Mouse (Mus musculus) myocyte (in vitro differentiated cells): Measurements from ENCODE around the gene Klhl36. TPM values are rescaled to one million over a fixed set of nuclear protein-coding genes. Genes with fewer than 3 reads are reported as not detected.

Experiments
- H3K27me3 ChIP-seq: one replicate; pipeline ENCODE4 v1.6.1; 2011; ENCODE audit not compliant: control insufficient read depth, insufficient read depth, insufficient read length
- H3K36me3 ChIP-seq: one replicate; pipeline ENCODE4 v1.6.1; 2011; ENCODE audit not compliant: control insufficient read depth, insufficient read depth
- H3K4me2 ChIP-seq: one replicate; pipeline ENCODE4 v1.6.1; 2011; ENCODE audit warnings: low read depth, control low read depth
- H3K4me3 ChIP-seq: one replicate; pipeline ENCODE4 v1.5.1; 2011; ENCODE audit warnings: mild to moderate bottlenecking, control low read depth, moderate library complexity
- H3K79me2 ChIP-seq: one replicate; pipeline ENCODE4 v1.6.1; 2011; ENCODE audit not compliant: control insufficient read depth, insufficient read depth
- H3ac ChIP-seq: one replicate; pipeline ENCODE4 v1.6.1; 2011; ENCODE audit not compliant: control insufficient read depth, insufficient read length
- CEBPB ChIP-seq: IDR thresholded peaks from 2 replicates; pipeline ENCODE4 v1.6.1; 2011; ENCODE audit warnings: mild to moderate bottlenecking, moderate library complexity; ENCODE audit not compliant: poor library complexity, insufficient read depth, severe bottlenecking
- E2F4 ChIP-seq: IDR thresholded peaks from one replicate; pipeline ENCODE4 v1.6.1; 2011; ENCODE audit warnings: mild to moderate bottlenecking, control low read depth, moderate library complexity; ENCODE audit not compliant: insufficient read depth
- MAX ChIP-seq: IDR thresholded peaks from one replicate; pipeline ENCODE4 v1.6.1; 2011; ENCODE audit warnings: low read depth, mild to moderate bottlenecking, control low read depth
- MYOD1 ChIP-seq, 3 experiments: IDR thresholded peaks; one replicate each; pipeline ENCODE4 v1.6.1; 2011; ENCODE audit warnings: control low read depth in 2 of 3, low read depth in 2 of 3, mild to moderate bottlenecking in 2 of 3, moderate library complexity in 1 of 3; ENCODE audit not compliant: insufficient read length in 2 of 3, control insufficient read depth in 1 of 3
- MYOG ChIP-seq, 3 experiments: IDR thresholded peaks; one replicate each; pipeline ENCODE4 v1.6.1; 2011; ENCODE audit warnings: control low read depth in 2 of 3, low read depth in 2 of 3, mild to moderate bottlenecking in 2 of 3; ENCODE audit not compliant: insufficient read length in 2 of 3, control insufficient read depth in 1 of 3, insufficient read depth in 1 of 3
- POLR2A ChIP-seq: IDR thresholded peaks from one replicate; pipeline ENCODE4 v1.6.1; 2011; ENCODE audit warnings: low read depth, mild to moderate bottlenecking, control low read depth, moderate library complexity; ENCODE audit not compliant: insufficient read length
- POLR2AphosphoS2 ChIP-seq: IDR thresholded peaks from one replicate; pipeline ENCODE4 v1.6.1; 2011; ENCODE audit warnings: low read depth, control low read depth; ENCODE audit not compliant: insufficient read length
- REST ChIP-seq: IDR thresholded peaks from one replicate; pipeline ENCODE4 v1.6.1; 2011; ENCODE audit warnings: mild to moderate bottlenecking, control low read depth, moderate library complexity; ENCODE audit not compliant: insufficient read depth, insufficient read length
- SRF ChIP-seq: IDR thresholded peaks from one replicate; pipeline ENCODE4 v1.6.1; 2011; ENCODE audit warnings: low read depth; ENCODE audit not compliant: control insufficient read depth, insufficient read length
- TCF12 ChIP-seq: IDR thresholded peaks from one replicate; pipeline ENCODE4 v1.6.1; 2011; ENCODE audit warnings: mild to moderate bottlenecking, control low read depth; ENCODE audit not compliant: poor library complexity, insufficient read depth, severe bottlenecking
- TCF3 ChIP-seq: IDR thresholded peaks from one replicate; pipeline ENCODE4 v1.6.1; 2011; ENCODE audit warnings: low read depth, control low read depth; ENCODE audit not compliant: insufficient read length
- USF1 ChIP-seq: IDR thresholded peaks from one replicate; pipeline ENCODE4 v1.6.1; 2011; ENCODE audit warnings: low read depth, mild to moderate bottlenecking, control low read depth, moderate library complexity
- polyA plus RNA-seq: library from polyadenylated mRNA; unstranded; fragments of >200 nt; fragmentation: generic; extraction: Trizol; gene quantifications from one replicate; pipeline ENCODE4 v1.2.1, GENCODE M21; 2012; ENCODE audit warnings: missing spikeins

Klhl36 gene
- polyA plus RNA-seq, 1 experiment, result 4.0 TPM

DNA sequence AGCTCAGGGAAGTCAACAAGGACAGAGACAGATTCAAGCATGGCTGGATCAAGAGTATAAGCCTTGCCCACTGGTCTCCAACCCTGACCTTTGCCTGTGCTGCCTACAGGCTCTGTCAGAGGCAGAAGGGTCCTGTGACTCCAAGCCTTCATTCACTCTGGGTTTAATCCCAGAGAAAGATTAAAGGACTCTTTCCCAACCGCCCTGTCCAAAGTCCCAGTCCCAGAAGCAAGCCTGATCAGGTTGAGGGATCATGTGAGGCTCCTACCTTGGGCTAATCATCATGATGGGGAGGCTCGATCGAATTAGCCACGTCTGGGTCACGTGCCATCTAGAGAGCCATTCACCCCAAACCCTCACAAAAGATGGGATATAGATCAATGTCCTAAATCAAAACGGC, 27.4 kb upstream of the Klhl36 start:
- H3ac ChIP-seq, result no peak overlapping the region
- no peaks in the 10 kb centered on the region for H3K36me3 ChIP-seq
- H3K4me2 ChIP-seq, result no peak overlapping the region
- no peak overlapping the region for H3K4me3 ChIP-seq
- TF ChIP-seq SRF, result no peak
- TF ChIP-seq MYOD1 (IDR thresholded peaks at IDR 0.05; ENCODE audit: control insufficient read depth in 1 of 3, insufficient read length in 2 of 3, low read depth in 2 of 3), result no peak
- no peak for TF ChIP-seq MYOG (IDR thresholded peaks at IDR 0.05; ENCODE audit: control insufficient read depth in 1 of 3, insufficient read depth in 1 of 3, insufficient read length in 2 of 3, low read depth in 2 of 3)
- no peak for TF ChIP-seq MAX
- TF ChIP-seq TCF12, result no peak
- TF ChIP-seq USF1, result no peak
- no peak for TF ChIP-seq POLR2AphosphoS2
- TF ChIP-seq CEBPB, result no peak
- TF ChIP-seq POLR2A, result no peak
- TF ChIP-seq REST, result no peak
- peaks cover 46% of the 10 kb centered on the region for H3K79me2 ChIP-seq
- no peaks in the 10 kb centered on the region for H3K27me3 ChIP-seq

- H3K79me2 ChIP-seq, result peaks cover 52% of the 10 kb centered on the region
- H3K27me3 ChIP-seq, result no peaks in the 10 kb centered on the region
- H3K36me3 ChIP-seq, result no peaks in the 10 kb centered on the region
- TF ChIP-seq REST (no peak), TCF3 (no peak), POLR2A (no peak), SRF (no peak), MYOD1 (IDR thresholded peaks at IDR 0.05; ENCODE audit: control insufficient read depth in 1 of 3, insufficient read length in 2 of 3, low read depth in 2 of 3) (no peak), TCF12 (no peak), E2F4 (no peak), MYOG (IDR thresholded peaks at IDR 0.05; ENCODE audit: control insufficient read depth in 1 of 3, insufficient read depth in 1 of 3, insufficient read length in 2 of 3, low read depth in 2 of 3) (no peak), USF1 (no peak)
- H3ac ChIP-seq, result no peak overlapping the region
- H3K4me2 ChIP-seq, result no peak overlapping the region
- no peak overlapping the region for H3K4me3 ChIP-seq
These were observed 26.8 kb upstream of the Klhl36 start for GRCm38 (mm10) chr8:119835270-119835669.

GRCm38 (mm10) chr8:119836831-119837230, 25.2 kb upstream of the Klhl36 start:
- Histone ChIP-seq H3K4me3 (no peak overlapping the region), H3ac (no peak overlapping the region), H3K36me3 (no peaks in the 10 kb centered on the region), H3K79me2 (peaks cover 42% of the 10 kb centered on the region), H3K27me3 (no peaks in the 10 kb centered on the region), H3K4me2 (no peak overlapping the region)
- TF ChIP-seq MYOD1 (IDR thresholded peaks at IDR 0.05; ENCODE audit: control insufficient read depth in 1 of 3, insufficient read length in 2 of 3, low read depth in 2 of 3) (no peak), POLR2AphosphoS2 (no peak)

DNA sequence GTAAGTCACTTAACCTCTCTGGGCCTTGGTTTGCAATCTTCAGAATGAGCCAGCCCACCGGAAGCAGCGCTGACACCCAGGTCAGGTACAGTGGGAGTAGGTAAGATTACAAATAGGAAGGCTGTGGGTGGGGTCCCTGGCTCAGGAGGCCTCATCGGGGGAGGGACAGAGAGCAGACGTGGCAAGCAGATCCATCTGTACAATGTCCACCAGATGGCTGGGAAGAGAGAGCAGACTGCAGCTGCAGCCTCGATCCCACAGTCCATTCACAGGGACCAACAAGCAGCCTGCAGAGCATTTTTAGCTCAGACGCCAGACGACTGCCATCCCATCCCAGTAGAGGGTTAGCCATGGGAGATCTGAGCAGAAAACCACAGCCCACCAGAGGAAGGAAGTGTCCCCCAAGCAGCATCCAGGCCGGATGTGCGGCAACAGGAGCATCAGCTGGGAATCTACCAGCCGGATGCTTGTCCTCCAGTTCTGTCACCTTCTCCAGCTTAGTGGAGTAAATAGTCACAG, 24.5 kb upstream of the Klhl36 start:
- Histone ChIP-seq H3K4me3 (no peak overlapping the region), H3K4me2 (no peak overlapping the region), H3ac (no peak overlapping the region), H3K27me3 (no peaks in the 10 kb centered on the region), H3K36me3 (no peaks in the 10 kb centered on the region), H3K79me2 (peaks cover 36% of the 10 kb centered on the region)
- TF ChIP-seq REST, result no peak
- no peak for TF ChIP-seq TCF12
- no peak for TF ChIP-seq E2F4
- no peak for TF ChIP-seq MYOD1 (IDR thresholded peaks at IDR 0.05; ENCODE audit: control insufficient read depth in 1 of 3, insufficient read length in 2 of 3, low read depth in 2 of 3)

DNA sequence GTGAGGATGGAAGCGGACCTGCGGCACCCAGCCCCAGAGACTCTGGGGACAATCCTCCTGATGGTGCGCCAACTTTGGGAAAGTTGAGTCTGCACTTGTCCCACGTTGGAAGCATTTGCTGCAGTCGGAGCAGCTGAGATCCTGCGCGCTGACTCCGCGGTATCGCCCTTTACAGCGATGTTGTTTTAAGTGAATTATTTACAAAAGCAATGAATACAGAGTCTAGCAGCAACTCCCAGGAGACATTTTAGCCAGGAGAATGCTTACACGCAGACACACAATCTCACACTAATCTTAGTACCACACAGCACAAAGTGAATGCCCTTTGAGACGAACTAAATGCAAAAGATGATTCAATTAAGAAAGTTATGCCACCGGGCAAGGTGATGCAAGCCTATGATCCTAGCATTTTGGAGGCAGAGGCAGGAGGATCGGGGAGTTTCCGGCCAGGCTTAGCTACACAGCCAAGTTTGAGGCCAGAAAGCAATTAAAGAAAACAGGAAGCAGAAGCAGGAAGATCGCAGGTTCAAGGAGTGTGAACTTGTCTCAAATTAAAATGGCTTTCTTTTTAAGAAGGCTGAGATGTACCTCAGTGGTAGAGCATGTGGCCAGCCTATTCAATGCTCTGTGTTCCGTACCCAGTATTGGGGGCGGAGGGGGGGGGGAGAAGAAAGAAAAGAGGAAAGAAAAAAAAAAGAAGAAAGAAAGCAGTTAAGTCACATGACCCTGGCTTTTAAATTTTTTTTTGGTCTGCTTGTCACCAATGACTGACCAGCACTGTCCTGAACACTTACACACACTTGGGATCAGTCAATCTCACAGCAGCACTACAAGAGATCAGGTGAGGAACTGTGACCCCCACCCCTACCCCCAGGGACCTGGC, 23.7 kb upstream of the Klhl36 start:
- no peak for TF ChIP-seq MAX
- peak; percentile 62 for TF ChIP-seq USF1
- Histone ChIP-seq H3K79me2 (peaks cover 33% of the 10 kb centered on the region), H3ac (no peak overlapping the region), H3K27me3 (no peaks in the 10 kb centered on the region), H3K36me3 (no peaks in the 10 kb centered on the region), H3K4me3 (peak overlapping the region; percentile 76), H3K4me2 (peak overlapping the region; percentile 95)

GRCm38 (mm10) chr8:119838983-119839340, 23.1 kb upstream of the Klhl36 start:
- no peaks in the 10 kb centered on the region for H3K36me3 ChIP-seq
- no peak for TF ChIP-seq POLR2A
- no peak for TF ChIP-seq REST
- no peak for TF ChIP-seq TCF3
- TF ChIP-seq MYOD1 (IDR thresholded peaks at IDR 0.05; ENCODE audit: control insufficient read depth in 1 of 3, insufficient read length in 2 of 3, low read depth in 2 of 3), result no peak
- no peak for TF ChIP-seq E2F4
- no peak for TF ChIP-seq MYOG (IDR thresholded peaks at IDR 0.05; ENCODE audit: control insufficient read depth in 1 of 3, insufficient read depth in 1 of 3, insufficient read length in 2 of 3, low read depth in 2 of 3)
- no peak for TF ChIP-seq SRF
- TF ChIP-seq TCF12, result no peak
- TF ChIP-seq POLR2AphosphoS2, result no peak
- peaks cover 33% of the 10 kb centered on the region for H3K79me2 ChIP-seq
- H3K27me3 ChIP-seq, result no peaks in the 10 kb centered on the region
- H3K4me2 ChIP-seq, result peak overlapping the region; percentile 95
- H3ac ChIP-seq, result no peak overlapping the region
- H3K4me3 ChIP-seq, result peak overlapping the region; percentile 76
